Mouse (Mus musculus) megakaryocyte, embryonic 14.5 days (primary cell): ENCODE measurements around the gene Man2b2. TPM values are rescaled to one million over a fixed set of nuclear protein-coding genes. Genes with fewer than 3 reads are reported as not detected.

Experiments
- H3K27me3 ChIP-seq: replicated peaks from 2 replicates; pipeline ENCODE3; 2012; ENCODE audit warnings: inconsistent platforms
- H3K36me3 ChIP-seq: replicated peaks from 2 replicates; pipeline ENCODE3; 2012; ENCODE audit warnings: low read length, inconsistent platforms, mixed read lengths
- H3K4me1 ChIP-seq: 2 replicates; pipeline ENCODE4 v1.6.1; 2012; ENCODE audit warnings: inconsistent platforms
- H3K4me3 ChIP-seq: replicated peaks from 2 replicates; pipeline ENCODE3; 2012; ENCODE audit warnings: moderate library complexity, mild to moderate bottlenecking, inconsistent platforms
- H3K9me3 ChIP-seq: 2 replicates; pipeline ENCODE4 v1.6.1; 2012; ENCODE audit warnings: inconsistent platforms
- FLI1 ChIP-seq: IDR thresholded peaks from 2 replicates; pipeline ENCODE4 v1.6.1; 2012; ENCODE audit warnings: low read length, inconsistent platforms, mixed read lengths
- GATA1 ChIP-seq: IDR thresholded peaks from 3 replicates; pipeline ENCODE4 v1.6.1; 2012; ENCODE audit warnings: mixed read lengths, low read length, inconsistent platforms, borderline replicate concordance
- polyA plus RNA-seq: library from polyadenylated mRNA; stranded (reverse); fragments of >175 nt; gene quantifications from 2 replicates; pipeline ENCODE4 v1.2.3, GENCODE M21; 2012; ENCODE audit warnings: low replicate concordance; ENCODE audit not compliant: insufficient read depth

Gene Man2b2
- polyA plus RNA-seq, 1 experiment = 73.5 TPM

DNA sequence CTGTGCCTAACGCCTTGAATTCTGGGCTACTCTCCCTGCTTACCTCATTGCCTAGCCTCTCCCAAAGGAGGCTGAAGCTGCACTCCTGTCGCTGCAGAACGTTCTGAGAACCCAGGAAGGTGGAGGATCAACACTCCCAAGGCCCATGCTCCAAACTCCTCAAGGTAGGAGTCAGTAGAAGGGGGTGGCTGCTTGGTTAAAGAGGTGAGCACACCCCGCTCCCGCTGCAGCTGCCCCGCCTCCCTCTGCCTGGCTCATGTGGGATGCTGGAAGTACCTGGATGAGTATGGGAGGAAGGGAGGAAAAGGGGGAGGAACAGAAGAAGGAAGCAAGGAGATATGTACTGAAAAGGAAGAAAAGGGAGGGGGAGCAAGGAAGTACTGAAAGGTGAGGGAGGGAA, 37.1 kb upstream of the Man2b2 start:
- Histone ChIP-seq H3K4me3 (no peak overlapping the region), H3K27me3 (peaks cover 96% of the 10 kb centered on the region), H3K9me3 (peaks cover 21% of the 10 kb centered on the region), H3K4me1 (peaks cover 18% of the 10 kb centered on the region), H3K36me3 (no peaks in the 10 kb centered on the region)
- TF ChIP-seq FLI1 (no peak), GATA1 (no peak)

DNA sequence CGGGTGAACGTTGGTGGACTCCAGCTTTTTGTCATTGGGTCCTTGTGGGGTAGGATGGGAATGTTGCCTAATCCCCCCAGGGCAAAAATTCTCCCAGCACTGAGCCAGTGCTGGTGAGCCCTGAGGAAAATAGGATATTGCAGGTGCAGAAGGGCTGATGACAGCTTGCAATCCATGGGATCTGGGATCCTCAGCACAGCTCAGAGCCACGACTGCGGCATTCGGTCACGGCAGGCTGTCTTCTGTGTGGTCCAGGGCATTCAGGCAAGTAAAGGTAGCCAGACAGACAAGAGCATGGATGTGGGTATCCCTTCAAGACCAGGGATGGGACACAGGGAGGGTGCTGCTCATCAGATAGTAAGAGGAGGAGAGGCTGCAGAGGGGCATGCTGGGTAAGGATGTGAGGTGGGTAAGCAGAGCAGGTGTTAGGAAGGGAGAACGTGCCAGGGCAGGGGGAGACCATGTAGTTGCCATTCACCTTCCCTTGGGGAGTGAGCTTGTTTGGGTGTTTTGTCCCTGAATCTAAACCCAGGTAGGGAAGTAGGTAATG, 36.3 kb upstream of the Man2b2 start:
- peaks cover 18% of the 10 kb centered on the region for H3K4me1 ChIP-seq
- peak overlapping the region; percentile 11 for H3K4me3 ChIP-seq
- H3K36me3 ChIP-seq = no peaks in the 10 kb centered on the region
- H3K27me3 ChIP-seq = peaks cover 96% of the 10 kb centered on the region
- TF ChIP-seq GATA1 = no peak
- no peak for TF ChIP-seq FLI1
- peaks cover 20% of the 10 kb centered on the region for H3K9me3 ChIP-seq

DNA sequence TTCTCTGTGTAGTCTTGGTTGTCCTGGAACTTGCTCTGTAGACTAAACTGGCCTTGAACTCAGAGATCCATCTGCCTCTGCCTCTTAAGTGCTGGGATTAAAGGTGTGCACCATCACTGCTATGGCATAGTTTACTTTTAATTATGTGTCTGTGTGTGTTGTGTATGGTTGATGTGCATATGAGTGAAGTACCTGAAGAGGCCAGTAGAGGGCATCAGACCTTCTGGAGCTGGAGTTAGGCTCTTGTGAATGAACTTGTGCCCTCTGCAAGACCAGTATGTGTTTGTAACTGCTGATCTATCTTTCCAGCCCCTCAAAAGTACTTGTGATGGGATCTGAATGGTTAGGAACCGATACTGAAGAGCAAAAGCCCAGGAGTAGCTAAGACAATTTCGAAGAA, 30.6 kb upstream of the Man2b2 start:
- Histone ChIP-seq H3K4me1 (peaks cover 9% of the 10 kb centered on the region), H3K27me3 (peaks cover 51% of the 10 kb centered on the region), H3K9me3 (peaks cover 8% of the 10 kb centered on the region), H3K4me3 (no peak overlapping the region), H3K36me3 (no peaks in the 10 kb centered on the region)
- TF ChIP-seq GATA1 (no peak), FLI1 (no peak)

GRCm38 (mm10) chr5:36857546-36857945, 27.1 kb upstream of the Man2b2 start:
- H3K27me3 ChIP-seq = peaks cover 30% of the 10 kb centered on the region
- TF ChIP-seq GATA1 (no peak), FLI1 (no peak)
- peaks cover 8% of the 10 kb centered on the region for H3K9me3 ChIP-seq

DNA sequence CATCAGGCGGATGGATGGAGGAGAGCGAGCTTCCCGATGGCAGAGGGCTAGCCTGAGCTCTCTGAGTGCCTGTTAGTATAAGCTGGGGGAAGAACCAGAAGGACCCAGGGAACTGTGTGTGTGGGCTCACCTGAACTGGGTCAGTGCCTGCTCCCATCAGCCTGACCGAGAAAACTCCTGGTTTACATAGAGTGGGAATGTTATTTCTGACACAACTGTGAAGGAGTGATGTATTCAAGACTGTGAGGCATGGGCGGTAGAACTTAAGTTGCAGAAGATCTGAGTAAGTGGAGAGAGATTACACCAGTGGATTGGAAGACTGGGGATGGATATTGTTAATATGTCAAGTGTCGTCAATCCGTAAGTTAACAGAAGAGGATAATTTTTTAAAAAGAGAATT, 26.1 kb upstream of the Man2b2 start:
- Histone ChIP-seq H3K4me1 (no peaks in the 10 kb centered on the region), H3K4me3 (no peak overlapping the region), H3K36me3 (no peaks in the 10 kb centered on the region), H3K9me3 (peaks cover 7% of the 10 kb centered on the region), H3K27me3 (peaks cover 22% of the 10 kb centered on the region)
- TF ChIP-seq GATA1 (no peak), FLI1 (no peak)

More at GRCm38 (mm10) chr5:36857546-36857945, 27.1 kb upstream of the Man2b2 start:
- Histone ChIP-seq H3K4me1 (no peaks in the 10 kb centered on the region), H3K4me3 (no peak overlapping the region), H3K36me3 (no peaks in the 10 kb centered on the region)

GRCm38 (mm10) chr5:36855180-36855579, 24.7 kb upstream of the Man2b2 start:
- H3K27me3 ChIP-seq = peaks cover 22% of the 10 kb centered on the region
- H3K4me1 ChIP-seq = no peaks in the 10 kb centered on the region

DNA sequence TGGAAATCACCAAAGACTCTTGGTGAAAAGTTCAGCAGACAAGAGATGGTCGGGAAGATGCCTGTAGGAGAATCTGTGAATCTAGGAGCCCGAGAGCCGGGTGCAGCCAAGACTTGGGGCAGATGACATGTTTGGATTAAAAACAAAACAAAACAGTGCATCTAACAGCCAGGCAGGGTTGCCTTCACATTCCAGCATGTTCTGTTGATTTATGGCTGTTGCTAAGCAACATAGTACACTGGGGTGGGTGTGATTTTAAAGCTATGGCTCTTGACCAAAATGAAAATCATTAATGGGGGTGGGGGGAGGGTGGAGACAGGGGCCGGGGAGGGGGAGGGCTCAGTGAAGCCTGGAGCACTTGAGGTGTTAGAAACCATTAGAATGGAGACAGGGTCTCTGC, 21.1 kb upstream of the Man2b2 start:
- Histone ChIP-seq H3K9me3 (peaks cover 8% of the 10 kb centered on the region), H3K27me3 (peaks cover 37% of the 10 kb centered on the region), H3K4me3 (no peak overlapping the region), H3K36me3 (no peaks in the 10 kb centered on the region), H3K4me1 (no peaks in the 10 kb centered on the region)
- no peak for TF ChIP-seq GATA1
- no peak for TF ChIP-seq FLI1

More at GRCm38 (mm10) chr5:36855180-36855579, 24.7 kb upstream of the Man2b2 start:
- TF ChIP-seq GATA1 (no peak), FLI1 (no peak)
- 0 out of 2 replicates have a peak, but pooled peaks cover 3% of the 10 kb centered on the region for H3K9me3 ChIP-seq
- H3K36me3 ChIP-seq = no peaks in the 10 kb centered on the region
- H3K4me3 ChIP-seq = no peak overlapping the region

DNA sequence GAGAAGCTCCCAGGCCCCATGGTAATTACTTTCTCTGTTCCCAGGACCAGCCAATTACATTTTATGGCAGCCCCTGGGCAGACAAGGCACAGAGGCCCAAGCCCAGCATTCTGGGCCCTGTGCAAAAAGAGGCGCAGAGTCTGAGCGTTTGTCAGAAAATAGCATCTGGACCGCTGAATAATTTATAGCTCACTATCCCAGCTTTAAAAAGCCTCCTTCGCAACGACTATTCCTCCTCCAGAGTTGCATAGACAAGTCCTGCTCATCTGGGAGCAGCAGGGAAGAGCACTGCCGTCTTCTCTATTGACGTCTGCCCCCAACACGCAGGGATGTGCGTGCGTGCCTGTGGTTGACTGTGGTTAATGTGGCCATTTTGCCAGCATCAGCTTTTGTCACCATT, 14.0 kb upstream of the Man2b2 start:
- peaks cover 25% of the 10 kb centered on the region for H3K27me3 ChIP-seq
- H3K36me3 ChIP-seq = no peaks in the 10 kb centered on the region
- peaks cover 22% of the 10 kb centered on the region for H3K9me3 ChIP-seq
- no peak overlapping the region for H3K4me3 ChIP-seq
- TF ChIP-seq GATA1 (no peak), FLI1 (no peak)
- H3K4me1 ChIP-seq = peaks cover 10% of the 10 kb centered on the region

- H3K4me1 ChIP-seq = peaks cover 10% of the 10 kb centered on the region
- H3K27me3 ChIP-seq = peaks cover 11% of the 10 kb centered on the region
- peaks cover 17% of the 10 kb centered on the region for H3K9me3 ChIP-seq
- TF ChIP-seq FLI1 = no peak
- no peak for TF ChIP-seq GATA1
- no peaks in the 10 kb centered on the region for H3K36me3 ChIP-seq
- H3K4me3 ChIP-seq = no peak overlapping the region
Observed at GRCm38 (mm10) chr5:36841701-36842100, 11.2 kb upstream of the Man2b2 start.

DNA sequence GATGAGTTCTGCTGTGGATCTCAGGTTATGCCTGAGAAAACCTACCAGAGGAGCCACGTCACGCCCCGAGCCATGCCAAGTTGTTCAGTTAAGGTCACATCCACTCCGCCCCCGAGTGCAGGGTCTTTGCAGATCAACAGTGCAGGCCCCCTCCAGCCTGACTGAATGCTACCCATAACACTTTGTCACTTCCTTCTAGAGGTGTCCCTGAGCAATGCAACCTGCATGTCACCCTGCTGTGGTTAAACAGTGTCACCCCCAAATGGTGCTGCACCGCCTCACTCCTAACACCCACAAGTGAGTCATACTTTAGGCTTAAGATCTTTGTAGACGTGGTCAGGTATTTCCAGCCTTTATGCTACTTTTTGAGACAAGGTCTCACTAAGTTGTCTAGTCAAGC, 9.6 kb upstream of the Man2b2 start:
- TF ChIP-seq FLI1 (no peak), GATA1 (no peak)
- peaks cover 10% of the 10 kb centered on the region for H3K27me3 ChIP-seq
- 0 out of 2 replicates have a peak, but pooled peaks cover under 1% of the 10 kb centered on the region for H3K4me1 ChIP-seq
- no peak overlapping the region for H3K4me3 ChIP-seq
- no peaks in the 10 kb centered on the region for H3K36me3 ChIP-seq
- H3K9me3 ChIP-seq = peaks cover 19% of the 10 kb centered on the region

- Histone ChIP-seq H3K4me3 (no peak overlapping the region), H3K4me1 (no peaks in the 10 kb centered on the region), H3K36me3 (no peaks in the 10 kb centered on the region), H3K27me3 (peaks cover 11% of the 10 kb centered on the region), H3K9me3 (peaks cover 19% of the 10 kb centered on the region)
- TF ChIP-seq FLI1 = no peak
- no peak for TF ChIP-seq GATA1
Observed at GRCm38 (mm10) chr5:36839602-36840001, 9.1 kb upstream of the Man2b2 start.
